Mouse (Mus musculus): ENCODE measurements around the gene Dclk1. TPM values are rescaled to one million over a fixed set of nuclear protein-coding genes. Genes with fewer than 3 reads are reported as not detected.

Gene Dclk1
- polyA plus RNA-seq, 1 experiment from 2014 or later, result 140 TPM

DNA sequence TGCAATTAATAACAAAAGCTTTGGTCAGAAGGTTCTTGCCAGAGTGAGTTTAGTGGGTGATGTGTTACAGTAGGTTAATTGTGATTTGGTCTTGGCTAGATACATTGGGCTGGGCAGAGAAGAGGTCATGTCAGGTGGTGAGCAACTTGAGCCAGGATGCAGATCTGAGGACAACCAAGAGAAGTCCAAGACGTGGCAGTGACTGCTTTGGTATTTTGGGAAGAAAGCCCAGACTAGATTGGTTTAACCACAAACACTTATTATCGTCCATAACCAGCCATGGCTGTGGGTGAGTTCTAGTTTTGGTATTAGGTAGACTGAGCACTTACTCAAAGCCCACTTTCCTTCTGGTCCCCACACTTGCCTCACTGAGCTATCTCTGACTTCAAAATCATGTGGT lies 287.2 kb downstream of the Dclk1 start:
- WGBS, result 91% methylated on average over 2 of the region's 2 CpGs
- H3K4me2 ChIP-seq (ENCODE audit: low read length), result no peak overlapping the region
- no peak overlapping the region for H3K27ac ChIP-seq (ENCODE audit: low read depth, low read length)
- no peak for ATAC-seq
- no peaks in the 10 kb centered on the region for H3K27me3 ChIP-seq (replicated peaks; ENCODE audit: control insufficient read depth, insufficient read depth, low read length)
- peaks cover 6% of the 10 kb centered on the region; the same call in 1 of the 2 replicates for H3K36me3 ChIP-seq (ENCODE audit: control insufficient read depth, insufficient read depth, low read length)
- no peak overlapping the region for H3K4me3 ChIP-seq (ENCODE audit: low read depth, low read length)
- H3K9ac ChIP-seq (ENCODE audit: low read length), result no peak overlapping the region
- DNase-seq (ENCODE audit: low spot score), result no peak
- peaks cover 12% of the 10 kb centered on the region for H3K4me1 ChIP-seq (ENCODE audit: control insufficient read depth, insufficient read depth, low read length)
- no peaks in the 10 kb centered on the region for H3K9me3 ChIP-seq (replicated peaks; ENCODE audit: control insufficient read depth, low read length)

GRCm38 (mm10) chr3:55531204-55532044 lies 289.3 kb downstream of the Dclk1 start:
- Histone ChIP-seq H3K27me3 (replicated peaks; ENCODE audit: control insufficient read depth, insufficient read depth, low read length) (no peaks in the 10 kb centered on the region), H3K36me3 (ENCODE audit: control insufficient read depth, insufficient read depth, low read length) (peaks cover 9% of the 10 kb centered on the region; the same call in 1 of the 2 replicates), H3K4me3 (ENCODE audit: low read depth, low read length) (no peak overlapping the region), H3K4me2 (ENCODE audit: low read length) (no peak overlapping the region), H3K9me3 (replicated peaks; ENCODE audit: control insufficient read depth, low read length) (no peaks in the 10 kb centered on the region), H3K9ac (ENCODE audit: low read length) (no peak overlapping the region), H3K4me1 (ENCODE audit: control insufficient read depth, insufficient read depth, low read length) (peaks cover 3% of the 10 kb centered on the region; the same call in 1 of the 2 replicates), H3K27ac (ENCODE audit: low read depth, low read length) (no peak overlapping the region)
- WGBS, result 86% methylated on average over 14 of the region's 14 CpGs
- ATAC-seq (no peak), DNase-seq (ENCODE audit: low spot score) (no peak)

DNA sequence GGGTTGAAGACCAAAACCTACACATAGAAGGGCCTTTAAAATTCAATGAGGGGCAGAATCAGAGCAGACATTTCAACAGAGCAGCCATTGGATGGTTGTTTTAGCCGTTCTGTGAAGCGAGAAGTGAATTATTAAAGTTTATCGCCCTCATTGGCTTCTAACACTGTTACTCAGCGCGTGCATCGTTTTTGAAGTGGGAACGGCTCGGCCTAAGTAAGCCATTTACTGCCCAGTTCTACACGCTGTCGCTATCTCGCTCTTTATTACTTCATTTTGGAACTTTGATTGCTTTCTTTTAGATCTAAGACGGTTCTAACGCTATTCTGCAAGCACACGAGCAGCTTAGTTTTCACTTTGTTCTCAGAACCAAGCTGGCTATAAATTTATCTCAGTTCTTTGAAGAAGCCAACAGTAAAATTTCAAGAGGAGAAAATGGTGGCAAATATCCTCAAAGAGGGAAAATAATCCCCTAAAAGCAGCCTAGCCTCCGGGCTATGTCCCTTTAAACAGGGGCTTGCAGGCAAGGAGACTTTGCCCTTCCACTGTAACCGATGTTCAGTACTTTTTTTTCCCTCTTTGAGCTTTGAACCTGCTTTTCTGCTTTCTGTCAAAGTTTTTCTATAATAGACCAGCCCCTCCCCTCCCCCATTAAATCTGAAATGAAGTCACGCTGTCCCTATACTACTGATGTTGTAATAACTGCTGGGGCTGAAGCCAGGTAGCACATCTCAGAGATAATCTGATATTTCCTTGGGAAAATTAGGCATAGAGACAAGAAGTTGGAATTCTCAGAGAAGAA lies 290.2 kb downstream of the Dclk1 start:
- Histone ChIP-seq H3K4me1 (ENCODE audit: control insufficient read depth, insufficient read depth, low read length) (peaks cover 3% of the 10 kb centered on the region; the same call in 1 of the 2 replicates), H3K36me3 (ENCODE audit: control insufficient read depth, insufficient read depth, low read length) (peaks cover 9% of the 10 kb centered on the region; the same call in 1 of the 2 replicates), H3K27me3 (replicated peaks; ENCODE audit: control insufficient read depth, insufficient read depth, low read length) (no peaks in the 10 kb centered on the region), H3K4me2 (ENCODE audit: low read length) (no peak overlapping the region), H3K9me3 (replicated peaks; ENCODE audit: control insufficient read depth, low read length) (no peaks in the 10 kb centered on the region), H3K9ac (ENCODE audit: low read length) (no peak overlapping the region), H3K4me3 (ENCODE audit: low read depth, low read length) (no peak overlapping the region), H3K27ac (ENCODE audit: low read depth, low read length) (no peak overlapping the region)
- ATAC-seq (no peak), DNase-seq (ENCODE audit: low spot score) (no peak)
- WGBS, result 74% methylated on average over 17 of the region's 17 CpGs

DNA sequence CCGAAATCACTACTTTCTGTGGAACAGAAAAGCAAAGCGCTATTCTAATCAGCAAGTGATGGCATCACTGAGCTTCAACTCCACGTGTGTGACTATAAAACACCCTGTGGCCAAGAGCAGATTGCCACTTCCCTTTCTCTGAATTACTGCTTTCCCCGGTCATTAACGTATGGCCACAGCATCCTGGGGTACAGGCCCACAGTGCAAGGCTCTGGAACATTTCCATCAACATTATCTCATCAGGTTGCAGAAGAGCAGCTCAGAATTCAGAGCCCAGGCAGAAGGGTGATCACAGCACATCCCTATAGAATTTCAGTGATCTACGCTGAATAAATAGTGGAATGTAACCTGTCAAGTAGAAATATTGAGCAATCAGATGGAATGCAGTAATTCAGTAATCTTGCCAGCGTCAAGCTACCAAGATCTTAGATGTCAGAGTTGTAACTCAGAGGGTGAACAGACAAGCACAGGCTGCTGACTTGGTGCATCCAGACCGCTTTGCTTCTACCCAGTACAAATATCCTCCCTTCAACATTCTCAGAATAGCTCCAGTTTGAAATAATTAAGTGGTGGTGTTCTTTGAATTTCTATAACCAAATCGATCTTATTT lies 293.5 kb downstream of the Dclk1 start:
- WGBS, result 86% methylated on average over 9 of the region's 9 CpGs
- Histone ChIP-seq H3K9me3 (replicated peaks; ENCODE audit: control insufficient read depth, low read length) (no peaks in the 10 kb centered on the region), H3K36me3 (ENCODE audit: control insufficient read depth, insufficient read depth, low read length) (peaks cover 9% of the 10 kb centered on the region; the same call in 1 of the 2 replicates), H3K4me3 (ENCODE audit: low read depth, low read length) (no peak overlapping the region), H3K9ac (ENCODE audit: low read length) (no peak overlapping the region), H3K4me1 (ENCODE audit: control insufficient read depth, insufficient read depth, low read length) (peaks cover 8% of the 10 kb centered on the region; the same call in 1 of the 2 replicates), H3K27me3 (replicated peaks; ENCODE audit: control insufficient read depth, insufficient read depth, low read length) (no peaks in the 10 kb centered on the region), H3K4me2 (ENCODE audit: low read length) (no peak overlapping the region), H3K27ac (ENCODE audit: low read depth, low read length) (no peak overlapping the region)
- no peak for DNase-seq (ENCODE audit: low spot score)
- ATAC-seq, result no peak

GRCm38 (mm10) chr3:55536901-55537300 lies 294.7 kb downstream of the Dclk1 start:
- WGBS, result 73% methylated on average over 6 of the region's 6 CpGs
- Histone ChIP-seq H3K4me2 (ENCODE audit: low read length) (no peak overlapping the region), H3K9ac (ENCODE audit: low read length) (no peak overlapping the region), H3K9me3 (replicated peaks; ENCODE audit: control insufficient read depth, low read length) (no peaks in the 10 kb centered on the region), H3K27ac (ENCODE audit: low read depth, low read length) (no peak overlapping the region), H3K4me3 (ENCODE audit: low read depth, low read length) (no peak overlapping the region), H3K27me3 (replicated peaks; ENCODE audit: control insufficient read depth, insufficient read depth, low read length) (no peaks in the 10 kb centered on the region), H3K36me3 (ENCODE audit: control insufficient read depth, insufficient read depth, low read length) (peaks cover 9% of the 10 kb centered on the region; the same call in 1 of the 2 replicates), H3K4me1 (ENCODE audit: control insufficient read depth, insufficient read depth, low read length) (peaks cover 8% of the 10 kb centered on the region; the same call in 1 of the 2 replicates)
- ATAC-seq, result no peak
- no peak for DNase-seq (ENCODE audit: low spot score)

- no peaks in the 10 kb centered on the region for H3K27me3 ChIP-seq (replicated peaks; ENCODE audit: control insufficient read depth, insufficient read depth, low read length)
- no peak overlapping the region for H3K27ac ChIP-seq (ENCODE audit: low read depth, low read length)
- peaks cover 12% of the 10 kb centered on the region for H3K4me1 ChIP-seq (ENCODE audit: control insufficient read depth, insufficient read depth, low read length)
- H3K36me3 ChIP-seq (ENCODE audit: control insufficient read depth, insufficient read depth, low read length), result peaks cover 9% of the 10 kb centered on the region; the same call in 1 of the 2 replicates
- DNase-seq (ENCODE audit: low spot score) (no peak), ATAC-seq (no peak)
- no peaks in the 10 kb centered on the region for H3K9me3 ChIP-seq (replicated peaks; ENCODE audit: control insufficient read depth, low read length)
- H3K4me2 ChIP-seq (ENCODE audit: low read length), result no peak overlapping the region
- H3K9ac ChIP-seq (ENCODE audit: low read length), result no peak overlapping the region
- WGBS, result 63% methylated on average over 5 of the region's 5 CpGs
- no peak overlapping the region for H3K4me3 ChIP-seq (ENCODE audit: low read depth, low read length)
Observed at GRCm38 (mm10) chr3:55537714-55538113, 295.6 kb downstream of the Dclk1 start.

DNA sequence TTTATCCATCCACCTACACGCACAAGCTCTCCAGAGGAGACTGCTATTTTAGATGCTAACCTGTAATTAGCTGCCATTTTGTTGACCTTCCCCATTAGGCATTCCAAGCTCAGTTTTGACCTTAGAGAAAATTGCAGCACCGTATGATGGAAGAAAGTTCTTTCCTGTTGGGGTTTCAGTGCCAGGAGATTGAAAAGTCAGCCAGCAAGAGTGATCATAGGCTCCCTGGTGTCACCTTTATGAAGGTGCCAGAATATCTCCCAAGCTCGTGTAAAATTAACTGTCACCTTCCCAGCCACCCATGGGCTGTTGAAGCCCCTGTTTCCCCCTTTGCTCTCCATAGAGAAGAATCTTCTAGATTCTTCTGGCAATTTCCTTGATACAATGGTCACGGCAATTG lies 297.2 kb downstream of the Dclk1 start:
- no peak overlapping the region for H3K9ac ChIP-seq (ENCODE audit: low read length)
- H3K4me1 ChIP-seq (ENCODE audit: control insufficient read depth, insufficient read depth, low read length), result peaks cover 16% of the 10 kb centered on the region
- H3K36me3 ChIP-seq (ENCODE audit: control insufficient read depth, insufficient read depth, low read length), result peaks cover 3% of the 10 kb centered on the region; the same call in 1 of the 2 replicates
- H3K27me3 ChIP-seq (replicated peaks; ENCODE audit: control insufficient read depth, insufficient read depth, low read length), result no peaks in the 10 kb centered on the region
- no peak overlapping the region for H3K27ac ChIP-seq (ENCODE audit: low read depth, low read length)
- 69% methylated on average over 4 of the region's 4 CpGs for WGBS
- DNase-seq (ENCODE audit: low spot score), result no peak
- H3K4me3 ChIP-seq (ENCODE audit: low read depth, low read length), result no peak overlapping the region
- ATAC-seq, result no peak
- H3K9me3 ChIP-seq (replicated peaks; ENCODE audit: control insufficient read depth, low read length), result no peaks in the 10 kb centered on the region
- H3K4me2 ChIP-seq (ENCODE audit: low read length), result no peak overlapping the region

DNA sequence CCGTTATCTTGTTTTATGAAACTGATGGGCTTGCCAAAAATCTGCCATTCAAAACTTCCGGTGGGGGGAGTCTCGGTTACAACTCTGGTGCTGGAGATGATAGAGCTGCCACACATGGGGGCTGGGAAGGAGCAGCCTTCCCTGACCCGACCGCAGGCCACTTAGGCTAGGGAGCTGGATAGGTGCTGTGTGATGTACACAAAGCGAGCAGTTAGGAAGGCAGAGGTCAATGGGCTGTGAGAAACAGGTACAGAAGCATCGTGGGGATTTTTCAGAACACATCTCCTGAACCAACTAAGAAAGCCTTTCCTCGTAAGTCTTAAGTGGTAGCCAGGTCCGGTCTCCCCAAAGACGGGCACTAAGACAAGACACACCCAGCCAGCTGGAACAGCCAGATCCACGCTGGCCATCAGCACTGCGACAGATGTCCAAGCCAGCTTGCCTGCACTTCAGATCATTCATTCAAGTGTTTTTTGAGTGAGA lies 297.7 kb downstream of the Dclk1 start:
- WGBS, result 69% methylated on average over 12 of the region's 12 CpGs
- Histone ChIP-seq H3K27ac (ENCODE audit: low read depth, low read length) (no peak overlapping the region; the same call in 1 of the 2 replicates), H3K9ac (ENCODE audit: low read length) (no peak overlapping the region), H3K9me3 (replicated peaks; ENCODE audit: control insufficient read depth, low read length) (no peaks in the 10 kb centered on the region), H3K4me2 (ENCODE audit: low read length) (no peak overlapping the region), H3K4me3 (ENCODE audit: low read depth, low read length) (no peak overlapping the region), H3K27me3 (replicated peaks; ENCODE audit: control insufficient read depth, insufficient read depth, low read length) (no peaks in the 10 kb centered on the region), H3K4me1 (ENCODE audit: control insufficient read depth, insufficient read depth, low read length) (peaks cover 16% of the 10 kb centered on the region), H3K36me3 (ENCODE audit: control insufficient read depth, insufficient read depth, low read length) (no peaks in the 10 kb centered on the region)
- DNase-seq (ENCODE audit: low spot score), result peak; percentile 72
- peak; percentile 24; the same call in 1 of the 2 replicates for ATAC-seq

Measured in forebrain, embryonic 14.5 days (tissue).